Mouse (Mus musculus) embryonic stem cell, embryonic (primary cell): ENCODE results near the gene Rft1.

Source experiments
- CTCF ChIA-PET, 4 experiments: fragments of 300-600 bp in 2 of 4; fragments of 350-600 bp in 2 of 4; sonication (Branson Sonifier 250); formaldehyde crosslinking; loops; one replicate each; lab custom pipeline; 2022; ENCODE audit warnings: inconsistent platforms in 2 of 4; lab: Charles Lee
- POLR2A ChIA-PET, 4 experiments: fragments of 300-600 bp in 2 of 4; fragments of 350-600 bp in 2 of 4; sonication (Branson Sonifier 250); formaldehyde crosslinking; loops; one replicate each; lab custom pipeline; 2022; ENCODE audit warnings: antibody characterized with exemption in 4 of 4, inconsistent platforms in 1 of 4; lab: Charles Lee

The Rft1 gene

DNA sequence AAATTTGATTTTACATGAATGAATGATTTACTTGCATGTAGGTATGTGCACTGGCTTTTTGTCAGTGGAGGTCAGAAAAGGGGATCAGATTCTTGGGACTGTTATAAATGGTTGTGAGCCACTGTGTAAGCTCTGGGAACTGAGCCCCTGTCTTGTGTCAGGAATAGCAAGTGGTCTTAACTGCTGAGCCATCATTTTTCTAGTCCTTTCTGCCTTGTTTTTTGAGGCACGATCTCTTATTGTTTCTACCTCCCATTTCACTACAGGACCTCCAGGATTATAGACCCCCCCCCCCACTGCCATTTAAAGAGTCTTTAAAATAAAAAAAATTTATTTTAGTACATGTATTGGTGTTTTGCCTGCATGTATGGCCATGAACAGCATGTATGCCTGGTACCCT lies 67.7 kb downstream of the Rft1 start:
- POLR2A ChIA-PET: no interaction called here
- CTCF ChIA-PET: interaction anchor here in 1 of 4 experiments (0.6 kb wide), 1 partner anchor 212 kb away, joined by 4 read pairs; no protein-coding TSS in a partner anchor

DNA sequence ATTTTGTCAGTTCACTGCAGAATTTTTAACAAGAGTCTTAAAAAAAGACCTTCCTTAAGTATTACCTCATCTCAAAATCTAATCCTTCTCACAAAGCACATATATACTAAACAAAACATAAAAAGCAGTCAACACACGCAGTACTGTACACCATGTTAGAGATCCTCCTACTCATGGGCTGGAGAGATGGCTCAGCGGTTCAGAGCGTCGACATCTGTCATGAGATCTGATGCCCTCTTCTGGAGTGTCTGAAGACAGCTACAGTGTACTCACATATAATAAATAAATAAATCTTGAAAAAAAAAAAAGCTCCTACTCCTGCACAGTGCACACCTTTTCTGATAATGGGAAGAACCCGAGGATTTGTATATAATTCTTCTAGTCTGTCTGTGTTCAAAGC lies 68.2 kb downstream of the Rft1 start:
- ChIA-PET POLR2A (interaction anchor here in 1 of 4 experiments (0.8 kb wide), 1 partner anchor 12 kb away, joined by 3 read pairs; no protein-coding TSS in a partner anchor), CTCF (interaction anchor here in 1 of 4 experiments (0.6 kb wide), 2 partner anchors 150 to 211 kb away, joined by 3 to 4 read pairs; no protein-coding TSS in a partner anchor)

GRCm38 (mm10) chr14:30731896-30732295 lies 77.7 kb downstream of the Rft1 start:
- CTCF ChIA-PET: no interaction called here

DNA sequence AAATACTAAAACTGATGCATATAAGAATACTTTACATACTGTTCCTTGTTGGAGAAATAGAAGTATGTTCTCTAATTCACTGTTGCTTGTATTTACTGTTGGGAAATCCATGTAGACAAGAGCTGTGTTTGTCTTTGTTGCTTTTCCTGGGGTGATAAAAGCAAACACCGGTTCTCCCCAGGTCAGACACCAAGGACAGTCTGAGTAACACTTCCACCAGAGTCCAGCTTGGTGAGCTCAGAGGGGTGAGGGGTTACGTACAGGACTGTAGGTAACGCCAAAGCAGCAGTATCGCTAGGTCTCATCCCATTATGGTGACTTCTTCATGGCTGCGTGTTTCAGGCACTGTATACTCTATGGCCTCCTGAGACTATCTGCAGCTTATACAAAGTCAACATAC lies 80.5 kb downstream of the Rft1 start:
- POLR2A ChIA-PET: interaction anchor here in 1 of 4 experiments (0.7 to 0.8 kb wide), 2 partner anchors 12 to 13 kb away, joined by 3 read pairs; no protein-coding TSS in a partner anchor
- CTCF ChIA-PET: interaction anchor here in 1 of 4 experiments (0.7 kb wide), 1 partner anchor 625 kb away, joined by 4 read pairs; no protein-coding TSS in a partner anchor

More at GRCm38 (mm10) chr14:30731896-30732295, 77.7 kb downstream of the Rft1 start:
- POLR2A ChIA-PET: no interaction called here

DNA sequence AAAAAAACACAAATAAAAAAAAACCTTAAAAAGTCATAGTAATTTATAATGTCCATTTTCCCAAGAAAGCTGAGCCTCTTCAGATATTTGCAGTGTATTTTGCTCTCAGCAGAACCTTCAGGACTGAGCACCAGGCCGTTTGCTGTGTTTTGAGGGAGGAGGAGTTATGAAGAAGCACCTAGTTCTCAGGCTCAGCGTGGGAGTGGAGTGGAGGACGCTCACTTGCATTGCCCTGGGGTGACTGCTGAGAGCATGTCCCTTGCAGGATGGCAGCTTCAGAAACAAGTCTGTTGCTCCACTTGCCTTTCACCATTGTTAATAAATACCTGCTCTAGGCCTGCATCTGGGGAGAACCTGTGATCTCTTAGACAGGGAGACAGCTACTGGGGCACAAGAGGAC lies 81.7 kb downstream of the Rft1 start:
- ChIA-PET CTCF (no interaction called here), POLR2A (interaction anchor here in 2 of 4 experiments (0.9 to 1.1 kb wide), 2 partner anchors 8 to 23 kb away, joined by 3 to 5 read pairs; no protein-coding TSS in a partner anchor)

- CTCF ChIA-PET: no interaction called here
- POLR2A ChIA-PET: interaction anchor here in 2 of 4 experiments (0.9 to 1.1 kb wide), 2 partner anchors 8 to 22 kb away, joined by 3 to 5 read pairs; no protein-coding TSS in a partner anchor
These were observed 82.3 kb downstream of the Rft1 start for GRCm38 (mm10) chr14:30736413-30736812.
